Mouse (Mus musculus): ENCODE measurements at regions not wholly inside any gene's neighbourhood (a gene's known extent, or its start where the extent isn't known, plus 50 kb on each side); places are given as distances from the start of the nearest gene placed in this dataset.

DNA sequence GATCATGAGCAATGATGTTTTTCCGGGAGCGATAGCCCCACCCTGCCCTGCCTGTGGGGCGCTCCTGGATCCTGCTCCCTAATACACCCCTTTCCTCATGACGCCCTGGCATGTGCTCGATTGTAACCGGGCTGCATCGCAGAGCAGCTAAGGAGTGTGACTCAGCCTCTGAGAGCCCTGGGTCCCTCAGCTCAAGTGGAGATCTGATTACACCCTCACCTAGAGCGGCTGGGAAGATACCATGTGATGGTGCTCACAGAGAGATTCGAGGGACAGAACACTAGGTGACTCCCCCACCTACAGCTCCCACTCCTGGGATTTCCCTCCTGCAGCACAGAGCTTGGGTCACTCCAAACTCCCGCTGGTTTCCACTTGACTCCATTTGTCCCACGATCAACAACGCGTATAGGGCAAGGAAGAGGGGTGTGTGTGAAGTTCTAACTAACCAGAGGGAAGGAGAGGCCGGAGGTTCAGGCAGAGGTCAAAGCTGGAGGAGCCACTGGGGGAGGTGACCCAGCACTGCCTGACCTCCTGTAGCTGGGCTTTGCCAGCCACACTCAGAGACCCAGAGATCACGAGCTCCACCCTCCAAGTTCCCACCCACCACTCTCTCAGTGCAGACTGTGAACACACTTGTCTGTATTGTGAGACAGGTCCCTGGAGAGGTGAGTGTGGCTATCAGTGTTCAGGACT lies 173.3 kb upstream of the Igsf21 start:
- H3K4me3 ChIP-seq (ENCODE audit: insufficient read depth in 1 of 2, low read depth in 1 of 2, low read length in 2 of 2, poor library complexity in 1 of 2, severe bottlenecking in 1 of 2): no peak overlapping the region
- peaks cover 0 to 2% of the 10 kb centered on the region in 2 experiments; a peak in 2 of 4 replicates for H3K4me1 ChIP-seq (ENCODE audit: control insufficient read depth in 2 of 2, insufficient read depth in 2 of 2, low read length in 2 of 2, poor library complexity in 1 of 2)
- in situ Hi-C loops (cut with MboI; ENCODE audit: low sequenced_read_pairs in 2 of 2, unreplicated experiment in 2 of 2): no loop called here
- TF ChIP-seq CHD2 (IDR thresholded peaks at IDR 0.05; ENCODE audit: low read depth, low read length) (no peak), ZC3H11A (IDR thresholded peaks at IDR 0.05; ENCODE audit: borderline replicate concordance, low read depth, low read length) (no peak), MAFK (IDR thresholded peaks at IDR 0.05; ENCODE audit: insufficient read depth, low read depth, low read length) (no peak), ZNF384 (IDR thresholded peaks at IDR 0.05; ENCODE audit: low read depth, low read length) (no peak), HCFC1 (IDR thresholded peaks at IDR 0.05; ENCODE audit: borderline replicate concordance, insufficient read depth, low read length) (no peak)
- H3K36me3 ChIP-seq (ENCODE audit: control insufficient read depth, insufficient read depth, low read length, poor library complexity, severe bottlenecking): no peaks in the 10 kb centered on the region
- H3K9ac ChIP-seq (ENCODE audit: insufficient read depth, low read depth, low read length, poor library complexity, severe bottlenecking): no peak overlapping the region
- no peaks in the 10 kb centered on the region for H3K9me3 ChIP-seq (ENCODE audit: control insufficient read depth, insufficient read depth, low read depth, low read length)
- no peak for DNase-seq (ENCODE audit: low read depth, low spot score)
- H3K27ac ChIP-seq (ENCODE audit: insufficient read depth, low read depth, low read length, poor library complexity, severe bottlenecking): no peak overlapping the region

DNA sequence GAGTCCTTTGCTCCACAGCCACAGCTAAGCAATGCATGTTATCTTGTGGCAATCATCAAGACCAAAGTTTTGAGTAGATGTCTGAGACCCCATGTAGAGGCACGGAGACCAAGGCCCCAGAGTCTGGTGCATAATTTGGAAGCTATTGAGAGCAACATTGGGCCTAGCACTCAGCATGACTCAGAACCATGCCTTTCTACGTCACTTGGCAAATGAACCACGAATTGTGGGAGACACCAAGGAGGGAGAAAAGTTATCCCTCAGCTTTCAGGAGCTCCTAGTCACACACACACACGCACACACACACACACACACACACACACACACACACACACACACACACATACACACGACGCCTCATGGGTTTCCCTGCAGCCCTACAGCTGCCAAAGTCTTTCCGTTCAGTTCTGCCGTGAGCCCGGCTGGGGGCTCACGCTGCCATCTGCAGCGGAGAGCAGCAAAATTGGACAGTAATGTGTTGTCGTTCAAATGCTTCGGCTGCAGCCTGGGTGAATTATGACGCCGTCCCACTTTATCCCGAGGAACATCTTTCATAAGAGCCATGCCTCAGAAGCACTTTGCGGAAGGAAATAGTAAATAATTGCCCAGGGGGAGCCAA lies 165.8 kb upstream of the Igsf21 start:
- H3K9ac ChIP-seq (ENCODE audit: insufficient read depth, low read depth, low read length, poor library complexity, severe bottlenecking): no peak overlapping the region
- no peak overlapping the region for H3K4me3 ChIP-seq (ENCODE audit: insufficient read depth in 1 of 2, low read depth in 1 of 2, low read length in 2 of 2, poor library complexity in 1 of 2, severe bottlenecking in 1 of 2)
- TF ChIP-seq CHD2 (IDR thresholded peaks at IDR 0.05; ENCODE audit: low read depth, low read length) (no peak), MAFK (IDR thresholded peaks at IDR 0.05; ENCODE audit: insufficient read depth, low read depth, low read length) (no peak), HCFC1 (IDR thresholded peaks at IDR 0.05; ENCODE audit: borderline replicate concordance, insufficient read depth, low read length) (no peak), ZC3H11A (IDR thresholded peaks at IDR 0.05; ENCODE audit: borderline replicate concordance, low read depth, low read length) (no peak), ZNF384 (IDR thresholded peaks at IDR 0.05; ENCODE audit: low read depth, low read length) (no peak)
- peaks cover 2 to 9% of the 10 kb centered on the region in 2 experiments; a peak in 2 of 4 replicates for H3K4me1 ChIP-seq (ENCODE audit: control insufficient read depth in 2 of 2, insufficient read depth in 2 of 2, low read length in 2 of 2, poor library complexity in 1 of 2)
- H3K27ac ChIP-seq (ENCODE audit: insufficient read depth, low read depth, low read length, poor library complexity, severe bottlenecking): no peak overlapping the region
- H3K9me3 ChIP-seq (ENCODE audit: control insufficient read depth, insufficient read depth, low read depth, low read length): no peaks in the 10 kb centered on the region
- no peak for DNase-seq (ENCODE audit: low read depth, low spot score)
- in situ Hi-C loops (cut with MboI; ENCODE audit: low sequenced_read_pairs in 2 of 2, unreplicated experiment in 2 of 2): no loop called here
- H3K36me3 ChIP-seq (ENCODE audit: control insufficient read depth, insufficient read depth, low read length, poor library complexity, severe bottlenecking): no peaks in the 10 kb centered on the region

DNA sequence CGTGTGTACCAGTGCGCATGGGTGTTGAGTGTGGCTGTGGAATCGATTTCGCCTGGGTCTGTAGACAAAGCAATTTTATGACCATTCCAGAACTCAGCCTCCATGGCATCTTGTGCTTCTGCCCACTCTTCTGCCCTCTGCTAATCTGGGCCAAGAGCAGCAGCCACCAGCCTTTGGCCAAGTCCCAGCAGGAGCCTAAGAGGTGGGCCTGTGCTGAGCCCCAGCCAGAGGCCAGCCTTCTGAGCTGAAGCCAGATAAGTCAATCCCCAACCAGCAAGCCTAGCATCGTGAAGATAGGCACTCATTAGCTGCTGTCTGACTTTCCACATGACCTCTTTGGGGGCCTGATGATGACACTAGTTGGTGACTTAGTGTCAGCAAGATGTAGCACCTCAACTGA lies 161.9 kb upstream of the Igsf21 start:
- in situ Hi-C loops (cut with MboI; ENCODE audit: low sequenced_read_pairs in 2 of 2, unreplicated experiment in 2 of 2): no loop called here
- Histone ChIP-seq H3K4me3 (ENCODE audit: insufficient read depth in 1 of 2, low read depth in 1 of 2, low read length in 2 of 2, poor library complexity in 1 of 2, severe bottlenecking in 1 of 2) (no peak overlapping the region), H3K9me3 (ENCODE audit: control insufficient read depth, insufficient read depth, low read depth, low read length) (no peaks in the 10 kb centered on the region), H3K27ac (ENCODE audit: insufficient read depth, low read depth, low read length, poor library complexity, severe bottlenecking) (no peak overlapping the region), H3K4me1 (ENCODE audit: control insufficient read depth in 2 of 2, insufficient read depth in 2 of 2, low read length in 2 of 2, poor library complexity in 1 of 2) (peaks cover 4 to 17% of the 10 kb centered on the region in 2 experiments), H3K9ac (ENCODE audit: insufficient read depth, low read depth, low read length, poor library complexity, severe bottlenecking) (no peak overlapping the region), H3K36me3 (ENCODE audit: control insufficient read depth, insufficient read depth, low read length, poor library complexity, severe bottlenecking) (no peaks in the 10 kb centered on the region)
- DNase-seq (ENCODE audit: low read depth, low spot score): no peak
- TF ChIP-seq ZC3H11A (IDR thresholded peaks at IDR 0.05; ENCODE audit: borderline replicate concordance, low read depth, low read length) (no peak), CHD2 (IDR thresholded peaks at IDR 0.05; ENCODE audit: low read depth, low read length) (no peak), ZNF384 (IDR thresholded peaks at IDR 0.05; ENCODE audit: low read depth, low read length) (no peak), MAFK (IDR thresholded peaks at IDR 0.05; ENCODE audit: insufficient read depth, low read depth, low read length) (no peak), HCFC1 (IDR thresholded peaks at IDR 0.05; ENCODE audit: borderline replicate concordance, insufficient read depth, low read length) (no peak)

DNA sequence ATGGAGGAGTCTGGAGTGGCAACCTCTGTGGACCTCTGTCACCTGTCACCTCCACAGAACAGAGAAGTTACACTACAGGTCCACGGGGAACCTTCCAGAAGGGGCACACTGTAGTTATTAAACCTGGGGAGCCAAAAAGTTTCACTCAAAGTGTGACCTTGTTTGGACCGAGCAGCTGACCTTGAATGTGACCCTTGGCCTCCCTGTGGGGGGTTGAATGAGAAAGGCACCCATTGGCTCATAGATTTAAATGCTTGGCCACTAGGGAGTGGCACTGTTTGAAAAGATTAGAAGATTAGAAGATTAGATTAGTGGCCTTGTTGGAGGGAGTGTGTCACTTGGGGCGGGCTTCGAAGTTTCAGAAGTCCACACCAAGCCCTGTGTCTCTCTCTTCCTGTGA lies 160.3 kb upstream of the Igsf21 start:
- Histone ChIP-seq H3K36me3 (ENCODE audit: control insufficient read depth, insufficient read depth, low read length, poor library complexity, severe bottlenecking) (no peaks in the 10 kb centered on the region), H3K4me3 (ENCODE audit: insufficient read depth in 1 of 2, low read depth in 1 of 2, low read length in 2 of 2, poor library complexity in 1 of 2, severe bottlenecking in 1 of 2) (peak overlapping the region; percentile 32 to 48), H3K9ac (ENCODE audit: insufficient read depth, low read depth, low read length, poor library complexity, severe bottlenecking) (no peak overlapping the region; the same call in 1 of the 2 replicates), H3K27ac (ENCODE audit: insufficient read depth, low read depth, low read length, poor library complexity, severe bottlenecking) (peak overlapping the region; percentile 99), H3K9me3 (ENCODE audit: control insufficient read depth, insufficient read depth, low read depth, low read length) (no peaks in the 10 kb centered on the region), H3K4me1 (ENCODE audit: control insufficient read depth in 2 of 2, insufficient read depth in 2 of 2, low read length in 2 of 2, poor library complexity in 1 of 2) (peaks cover 4 to 17% of the 10 kb centered on the region in 2 experiments)
- DNase-seq (ENCODE audit: low read depth, low spot score): peak; percentile 63
- no peak for TF ChIP-seq MAFK (IDR thresholded peaks at IDR 0.05; ENCODE audit: insufficient read depth, low read depth, low read length)
- no peak for TF ChIP-seq CHD2 (IDR thresholded peaks at IDR 0.05; ENCODE audit: low read depth, low read length)
- TF ChIP-seq ZNF384 (IDR thresholded peaks at IDR 0.05; ENCODE audit: low read depth, low read length): no peak
- TF ChIP-seq HCFC1 (IDR thresholded peaks at IDR 0.05; ENCODE audit: borderline replicate concordance, insufficient read depth, low read length): no peak
- TF ChIP-seq ZC3H11A (IDR thresholded peaks at IDR 0.05; ENCODE audit: borderline replicate concordance, low read depth, low read length): no peak
- in situ Hi-C loops (cut with MboI; ENCODE audit: low sequenced_read_pairs in 2 of 2, unreplicated experiment in 2 of 2): no loop called here

All from ES-E14 (cell line).